Mouse (Mus musculus): ENCODE measurements at regions not wholly inside any gene's neighbourhood (a gene's known extent, or its start where the extent isn't known, plus 50 kb on each side); places are given as distances from the start of the nearest gene placed in this dataset.

GRCm38 (mm10) chr3:61246429-61246828, 115.0 kb upstream of the Rap2b start:
- intact Hi-C loops (cut with DNase I; ENCODE audit: low total_unique reads): no loop called here
- no peak for DNase-seq

DNA sequence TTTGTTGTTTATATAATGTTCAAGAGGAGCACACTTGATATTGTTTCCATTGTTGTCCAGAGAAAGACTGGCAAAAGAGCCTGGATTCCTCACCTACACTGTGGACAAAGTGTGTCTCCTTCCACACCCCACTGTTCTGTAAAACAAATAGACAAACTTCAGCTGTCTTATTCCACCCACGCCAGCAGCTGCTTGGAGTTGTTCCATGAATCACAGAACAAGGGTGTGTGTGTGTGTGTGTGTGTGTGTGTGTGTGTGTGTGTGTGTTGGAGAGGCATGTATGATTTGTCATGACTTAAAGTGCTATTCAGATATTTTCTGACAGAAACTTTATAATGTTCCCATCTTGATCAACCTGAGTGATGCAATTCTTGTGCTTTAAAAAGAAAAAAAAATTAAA, 114.1 kb upstream of the Rap2b start:
- intact Hi-C loops (cut with DNase I; ENCODE audit: low total_unique reads): no loop called here
- peak; percentile 54 for DNase-seq

GRCm38 (mm10) chr3:61255232-61255631, 106.2 kb upstream of the Rap2b start:
- intact Hi-C loops (cut with DNase I; ENCODE audit: low total_unique reads): no loop called here
- no peak for DNase-seq

GRCm38 (mm10) chr3:61255643-61256042, 105.8 kb upstream of the Rap2b start:
- intact Hi-C loops (cut with DNase I; ENCODE audit: low total_unique reads): no loop called here
- no peak for DNase-seq

DNA sequence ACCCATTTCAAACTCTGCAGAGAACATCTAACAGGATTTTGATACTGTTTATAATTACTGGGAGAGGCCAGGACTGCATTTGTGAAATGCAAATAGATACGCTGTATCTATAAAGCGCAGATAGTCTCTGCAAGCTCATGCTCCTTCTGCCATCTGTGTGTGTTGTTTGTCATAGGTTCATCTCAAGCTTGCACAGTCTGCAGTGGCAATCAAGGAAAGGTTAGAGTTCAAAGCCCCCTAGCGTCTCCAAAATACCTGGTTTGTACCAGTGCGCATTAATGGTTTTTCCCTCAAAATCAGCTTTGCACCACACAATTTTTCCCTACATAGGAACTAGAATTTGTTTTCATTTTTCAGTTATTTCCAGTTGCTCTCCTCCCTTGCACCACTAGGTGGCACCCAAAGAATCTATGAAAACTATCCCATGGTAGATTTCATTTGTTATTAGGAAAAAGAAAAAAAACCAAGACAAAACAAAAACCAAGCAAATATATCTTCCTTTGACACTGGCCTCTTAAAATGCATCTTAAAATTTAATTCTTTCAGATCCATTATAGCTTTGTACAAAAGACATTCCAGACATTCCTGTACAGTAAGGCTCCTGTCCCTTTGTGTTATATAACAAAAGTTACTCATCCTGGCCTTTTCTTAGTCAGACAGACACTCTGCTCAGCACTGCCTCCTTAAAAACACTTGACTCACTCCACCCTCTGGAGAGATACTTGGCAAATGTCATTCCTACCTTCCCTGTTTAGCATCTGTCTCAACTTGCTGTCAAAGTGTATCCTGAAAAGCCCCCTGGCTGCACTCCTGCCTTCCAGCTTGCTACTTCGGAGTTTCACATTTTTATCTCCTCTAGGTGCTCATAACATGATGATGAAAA, 92.7 kb upstream of the Rap2b start:
- intact Hi-C loops (cut with DNase I; ENCODE audit: low total_unique reads): no loop called here
- DNase-seq: no peak

GRCm38 (mm10) chr3:61285924-61286520, 75.4 kb upstream of the Rap2b start:
- no peak for DNase-seq
- intact Hi-C loops (cut with DNase I; ENCODE audit: low total_unique reads): no loop called here

- no peak for DNase-seq
- intact Hi-C loops (cut with DNase I; ENCODE audit: low total_unique reads): no loop called here
These were observed 73.2 kb upstream of the Rap2b start for GRCm38 (mm10) chr3:61288195-61288594.

- intact Hi-C loops (cut with DNase I; ENCODE audit: low total_unique reads): no loop called here
- no peak for DNase-seq
These were observed 66.6 kb upstream of the Rap2b start for GRCm38 (mm10) chr3:61294855-61295254.

DNA sequence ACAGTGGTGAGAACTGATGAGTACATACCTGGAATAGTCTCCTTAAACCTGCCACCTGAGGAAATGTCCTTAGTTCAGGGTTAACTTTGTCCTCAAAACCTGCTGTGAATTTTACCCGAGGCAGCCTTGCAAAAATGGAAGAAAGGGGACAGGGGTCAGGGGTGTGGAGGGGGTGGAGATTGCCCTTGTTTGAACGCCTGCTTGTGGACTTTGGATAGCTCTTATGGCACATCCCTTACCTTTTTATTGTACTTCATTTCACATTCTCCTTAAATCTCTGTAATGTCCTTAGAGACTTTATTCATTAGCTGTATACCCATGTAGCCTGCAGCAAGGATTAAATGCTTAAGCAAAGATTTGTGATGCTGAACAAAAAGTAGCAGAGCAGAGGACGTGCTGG, 64.1 kb upstream of the Rap2b start:
- intact Hi-C loops (cut with DNase I; ENCODE audit: low total_unique reads): no loop called here
- DNase-seq: no peak

DNA sequence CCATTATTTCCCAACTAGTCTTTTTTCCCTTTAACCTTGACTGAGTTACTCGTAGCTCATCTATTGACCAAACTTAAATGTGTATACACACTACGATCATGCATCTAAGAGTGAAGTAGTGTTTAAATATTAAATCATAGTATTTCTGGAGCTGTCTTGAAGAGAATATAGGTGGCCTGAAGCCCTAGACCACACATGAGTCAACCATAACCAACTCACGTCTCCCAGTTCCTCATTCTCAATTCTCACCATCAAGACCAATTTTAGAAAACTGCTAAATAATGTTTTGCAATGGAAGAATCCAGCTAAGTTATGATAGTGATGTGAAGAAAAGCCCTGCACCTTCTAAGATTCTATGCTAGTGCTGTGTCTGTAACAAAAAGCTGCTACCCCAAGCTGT, 59.2 kb upstream of the Rap2b start:
- intact Hi-C loops (cut with DNase I; ENCODE audit: low total_unique reads): no loop called here

DNA sequence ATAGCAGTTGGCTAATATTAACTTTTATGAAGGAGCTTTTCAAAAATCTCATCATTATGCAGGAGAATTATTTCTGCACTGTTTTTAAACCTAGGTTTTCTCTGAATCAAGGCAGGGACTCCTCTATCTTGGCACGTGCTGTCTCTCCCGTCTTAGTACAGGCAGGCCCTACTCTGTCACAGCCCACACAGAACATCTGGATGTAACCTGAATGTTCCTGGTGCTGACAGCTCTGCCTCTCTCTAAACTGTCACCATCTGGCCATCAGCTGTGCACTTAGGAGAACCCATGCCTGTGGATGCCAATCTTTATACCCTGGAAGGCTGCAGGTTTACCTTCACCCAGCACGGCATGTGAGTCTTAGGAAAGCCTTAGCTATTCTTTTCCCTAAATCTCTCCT, 58.0 kb upstream of the Rap2b start:
- intact Hi-C loops (cut with DNase I; ENCODE audit: low total_unique reads): no loop called here
- no peak for DNase-seq

More for the DNA sequence above, 59.2 kb upstream of the Rap2b start:
- DNase-seq: no peak

DNA sequence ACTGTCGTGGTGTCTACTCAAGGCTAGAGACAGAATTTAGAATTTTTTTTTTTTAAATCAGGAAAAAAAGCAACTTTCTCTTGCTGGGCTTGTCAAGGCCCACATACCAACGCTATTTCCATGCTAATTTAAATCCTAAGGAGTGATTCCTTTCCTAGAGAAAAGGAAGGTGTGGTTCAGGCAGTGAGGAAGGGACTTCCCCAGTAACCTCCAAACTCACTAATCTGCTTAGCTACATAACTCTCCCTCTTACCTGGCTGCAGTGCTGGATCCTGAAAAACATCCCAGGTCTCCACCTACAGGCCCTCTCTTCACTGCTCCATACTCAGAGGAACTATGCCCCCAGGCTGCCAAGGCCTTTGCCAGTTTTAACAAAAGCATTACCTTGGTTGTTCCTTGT, 55.1 kb upstream of the Rap2b start:
- DNase-seq: no peak
- intact Hi-C loops (cut with DNase I; ENCODE audit: low total_unique reads): no loop called here

DNA sequence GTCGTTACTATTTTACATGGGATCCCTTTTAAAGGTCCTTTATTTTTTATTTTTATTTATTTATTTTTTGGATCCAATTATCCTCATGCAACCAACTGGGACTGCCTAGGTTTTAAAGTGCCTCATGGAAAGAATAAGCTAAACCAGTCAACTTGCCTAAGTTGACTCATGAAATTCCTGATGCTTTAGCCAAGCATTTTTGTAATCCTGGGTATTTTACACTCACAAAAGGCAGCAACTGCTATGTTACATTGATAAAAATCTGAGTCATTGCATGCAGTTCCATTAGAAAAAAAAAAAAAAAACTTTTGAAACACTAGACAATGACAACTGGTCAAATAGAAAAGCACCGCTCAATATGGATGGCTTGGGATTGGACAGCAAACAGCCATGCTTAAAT, 52.7 kb upstream of the Rap2b start:
- intact Hi-C loops (cut with DNase I; ENCODE audit: low total_unique reads): no loop called here

DNA sequence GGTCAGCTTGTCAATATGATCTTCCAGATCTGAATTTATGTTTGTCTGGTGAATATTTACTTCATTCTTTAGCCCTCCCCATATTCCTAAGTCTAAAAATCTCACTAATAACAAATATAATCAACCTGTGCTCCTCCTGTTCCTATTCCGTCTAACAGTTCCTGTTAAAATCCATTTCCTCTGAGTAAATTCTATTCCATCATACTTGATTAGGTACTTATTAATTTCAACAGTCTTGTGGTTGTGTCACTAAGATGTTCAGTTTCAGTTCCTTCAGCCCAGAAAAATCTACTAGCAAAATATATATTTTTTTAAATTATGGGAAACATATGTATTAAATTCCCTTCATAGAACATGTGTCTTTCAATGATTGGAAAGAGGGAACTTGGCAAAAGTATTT, 52.2 kb upstream of the Rap2b start:
- intact Hi-C loops (cut with DNase I; ENCODE audit: low total_unique reads): no loop called here
- DNase-seq: no peak

More for the DNA sequence above, 52.7 kb upstream of the Rap2b start:
- no peak for DNase-seq

Data from gastrocnemius, postnatal 14 days (tissue).